Mouse (Mus musculus): ENCODE results near the gene Tmem265. TPM values are rescaled to one million over a fixed set of nuclear protein-coding genes. Genes with fewer than 3 reads are reported as not detected.

Tmem265 gene
- 1 to 10 TPM in 2 of 4 experiments, under 1 TPM in 1, not detected in 1; 1.00 to 1.3 (median 1.0) TPM for total RNA-seq (2022)

DNA sequence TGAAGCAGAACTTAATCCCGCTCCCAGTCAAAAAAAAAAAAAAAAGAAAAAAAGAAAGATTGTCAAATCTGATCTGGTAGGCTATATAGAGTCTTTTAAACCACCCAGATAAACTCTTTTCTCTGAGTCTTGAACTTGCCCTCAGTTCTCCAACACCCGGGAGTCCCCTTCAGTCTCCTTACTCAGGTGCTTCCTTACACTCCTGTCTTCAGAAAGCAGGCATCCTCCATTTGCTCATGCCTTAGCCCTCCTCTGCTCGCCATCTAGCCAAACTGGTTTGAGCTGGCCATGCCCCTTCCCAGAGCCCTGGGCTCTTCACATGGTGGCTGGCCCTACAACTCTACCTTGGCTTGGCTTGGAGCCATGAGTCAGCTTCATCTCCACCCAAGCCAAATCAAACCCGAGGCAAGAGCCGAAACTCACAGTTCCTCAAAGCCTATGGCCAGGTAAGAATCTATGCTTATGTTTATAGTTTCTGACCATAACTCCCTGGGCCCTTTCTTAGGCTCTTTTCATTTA lies at the start of gene Tmem265:
Gene Tmem265 (plus strand): TSS at position 51 of the 519 bp plus-strand sequence.
- no peak for DNase-seq (ENCODE audit: low spot score in 2 of 2)

DNA sequence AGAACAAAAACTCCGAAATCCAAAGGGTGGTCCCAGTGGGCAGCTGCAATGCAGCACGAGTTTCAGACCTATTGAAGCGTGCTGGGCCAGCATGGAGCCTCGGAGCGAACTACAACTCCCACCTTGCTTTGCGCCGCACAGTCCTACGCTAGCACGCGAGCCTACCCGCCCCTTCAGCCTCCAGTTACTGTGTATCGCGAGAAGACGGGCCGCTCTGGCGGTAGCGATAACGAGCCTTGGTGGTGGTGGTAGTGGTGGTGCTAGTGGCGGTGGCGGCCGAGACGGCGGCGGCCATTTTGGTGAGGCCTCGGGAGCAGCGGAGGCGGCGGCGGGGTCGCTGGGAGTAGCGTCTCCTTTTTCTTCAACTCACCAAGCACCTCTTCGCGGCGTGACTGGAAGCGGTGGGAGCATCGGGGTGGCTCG lies 49.4 kb upstream of the Tmem265 start, which contains the start of gene Srcap:
Gene Srcap (plus strand): TSS at position 176 of the 423 bp plus-strand sequence.
- peak; percentile 90 to 97 for DNase-seq (ENCODE audit: low spot score in 2 of 2)

DNA sequence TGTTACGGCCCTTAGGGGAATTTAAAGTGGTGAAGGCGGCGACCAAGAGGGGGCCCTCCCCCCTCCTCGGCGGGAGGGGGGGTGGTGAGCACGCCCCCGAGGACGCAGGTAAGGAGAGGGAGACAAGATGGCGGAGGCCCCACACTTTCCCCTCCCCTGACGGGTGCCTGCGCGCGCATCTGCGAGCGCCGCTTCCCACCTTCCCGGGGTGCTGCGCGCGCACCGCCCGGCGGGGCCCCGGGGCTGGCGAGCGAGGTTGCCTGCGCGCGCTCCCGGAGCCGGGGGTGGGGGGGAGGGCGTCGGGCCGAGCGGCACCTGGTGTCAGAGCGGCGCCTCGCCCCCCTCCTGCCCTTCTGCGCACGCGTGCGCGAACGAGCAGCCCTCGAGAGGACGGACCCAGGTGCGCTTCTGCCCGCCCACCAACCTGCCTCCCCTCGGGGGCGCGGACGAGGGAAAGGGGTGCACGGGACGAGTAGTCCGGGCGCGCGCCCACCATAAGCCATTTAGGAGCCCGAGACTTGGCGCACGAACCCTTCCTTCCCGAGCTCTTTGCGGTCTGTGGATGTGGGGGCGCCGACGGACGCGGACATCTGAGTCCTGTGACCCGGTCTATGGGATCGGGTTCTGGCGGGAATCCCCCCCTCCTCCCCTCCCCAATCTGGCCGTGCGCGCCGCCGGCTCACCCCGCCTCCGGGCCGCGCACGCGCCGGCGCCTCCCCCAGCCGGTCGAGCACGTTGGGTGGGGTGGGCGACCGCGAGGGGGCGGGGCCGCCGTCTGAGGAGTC lies 48.8 kb upstream of the Tmem265 start:
- DNase-seq (ENCODE audit: low spot score in 2 of 2): peak; percentile 54 to 89

DNA sequence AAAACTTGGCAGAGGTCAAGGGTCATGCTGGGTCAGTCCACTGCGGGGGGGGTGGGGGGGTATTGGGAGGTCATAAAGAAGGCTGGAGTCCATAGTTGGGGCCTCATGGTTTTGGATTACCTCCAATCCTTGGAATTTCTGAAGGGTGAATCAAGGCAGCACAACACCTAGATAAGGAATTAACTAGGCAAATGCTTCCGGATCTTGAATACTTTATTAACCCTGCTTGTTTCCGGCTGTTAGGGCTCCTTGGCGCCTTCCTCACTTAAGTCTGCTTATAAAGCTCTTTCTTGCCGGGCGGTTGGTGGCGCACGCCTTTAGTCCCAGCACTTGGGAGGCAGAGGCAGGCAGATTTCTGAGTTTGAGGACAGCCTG lies 48.2 kb upstream of the Tmem265 start:
- DNase-seq (ENCODE audit: low spot score in 2 of 2): no peak

DNA sequence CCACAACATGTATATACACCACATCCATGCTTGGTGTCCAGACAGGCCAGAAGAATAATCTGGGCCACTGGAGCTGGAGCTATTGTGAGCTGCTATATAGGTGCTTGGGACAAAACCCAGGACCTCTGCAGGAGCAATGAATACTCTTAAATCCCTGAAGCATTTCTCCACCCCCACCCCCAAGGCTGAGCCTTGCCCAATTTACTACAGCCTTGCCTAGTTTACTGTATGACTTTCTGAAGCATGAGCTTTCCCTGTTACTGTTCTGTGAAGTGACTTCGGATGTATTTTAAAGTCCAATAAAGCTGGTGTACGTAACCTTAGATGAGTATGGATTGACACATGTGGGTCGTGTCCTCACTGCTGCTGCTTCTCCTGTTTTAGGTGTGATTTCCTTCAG lies 47.4 kb upstream of the Tmem265 start:
- no peak for DNase-seq (ENCODE audit: low spot score in 2 of 2)

DNA sequence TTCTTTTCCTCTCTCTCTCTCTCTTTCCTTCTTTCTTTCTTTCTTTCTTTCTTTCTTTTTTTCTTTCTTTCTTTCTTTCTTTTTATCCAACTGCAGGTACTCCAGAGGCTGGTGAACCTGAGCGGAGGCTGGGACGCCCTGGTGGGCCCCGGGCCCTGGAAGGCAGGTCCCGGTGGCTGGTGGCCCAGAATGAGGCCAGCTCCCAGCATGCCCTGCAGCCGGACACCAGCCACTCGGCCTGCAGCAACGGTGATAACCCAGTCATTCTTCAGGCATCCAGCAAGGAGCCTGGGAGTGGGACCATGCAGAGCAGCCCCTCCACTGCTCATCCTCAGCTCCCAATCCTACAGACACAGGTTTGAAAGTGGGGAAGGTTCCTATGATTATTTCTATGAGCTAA lies 45.3 kb upstream of the Tmem265 start:
- DNase-seq (ENCODE audit: low spot score in 2 of 2): no peak

DNA sequence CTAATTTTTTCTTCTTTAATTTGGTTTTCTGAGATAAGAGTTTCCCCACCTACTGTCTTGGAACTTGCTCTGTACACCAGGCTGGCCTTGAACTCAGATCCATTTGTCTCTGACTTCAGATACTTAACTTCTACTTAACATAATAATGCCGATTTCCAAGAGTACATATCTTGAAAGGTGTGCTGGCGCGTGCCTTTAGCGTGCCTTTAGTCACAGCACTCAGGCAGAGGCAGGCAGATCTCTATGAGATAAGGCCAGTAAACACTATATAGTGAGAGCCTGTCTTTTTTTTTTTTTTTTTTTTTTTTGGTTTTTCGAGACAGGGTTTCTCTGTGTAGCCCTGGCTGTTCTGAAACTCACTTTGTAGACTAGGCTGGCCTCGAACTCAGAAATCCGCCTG lies 44.8 kb upstream of the Tmem265 start:
- DNase-seq (ENCODE audit: low spot score in 2 of 2): no peak

DNA sequence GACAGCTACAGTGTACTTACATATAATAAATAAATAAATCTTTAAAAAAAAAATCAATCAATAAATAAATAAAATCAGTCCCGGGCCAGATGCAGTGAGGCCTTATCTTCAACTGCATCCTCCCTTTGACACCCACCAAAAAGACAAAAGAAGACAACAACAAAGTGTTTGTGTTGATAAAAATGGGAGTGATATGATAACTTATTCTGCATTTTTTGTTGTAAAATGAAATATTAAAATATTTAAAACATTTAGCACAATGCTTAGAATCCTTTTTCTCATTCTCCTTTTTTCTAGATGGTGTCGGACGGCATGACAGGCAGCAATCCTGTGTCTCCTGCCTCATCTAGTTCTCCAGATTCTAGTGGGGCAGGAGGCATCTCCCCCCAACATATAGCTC lies 41.9 kb upstream of the Tmem265 start, which contains the start of gene Gm42715:
Gene Gm42715 (plus strand): TSS at position 301 of the 400 bp plus-strand sequence.
- DNase-seq (ENCODE audit: low spot score in 2 of 2): no peak

DNA sequence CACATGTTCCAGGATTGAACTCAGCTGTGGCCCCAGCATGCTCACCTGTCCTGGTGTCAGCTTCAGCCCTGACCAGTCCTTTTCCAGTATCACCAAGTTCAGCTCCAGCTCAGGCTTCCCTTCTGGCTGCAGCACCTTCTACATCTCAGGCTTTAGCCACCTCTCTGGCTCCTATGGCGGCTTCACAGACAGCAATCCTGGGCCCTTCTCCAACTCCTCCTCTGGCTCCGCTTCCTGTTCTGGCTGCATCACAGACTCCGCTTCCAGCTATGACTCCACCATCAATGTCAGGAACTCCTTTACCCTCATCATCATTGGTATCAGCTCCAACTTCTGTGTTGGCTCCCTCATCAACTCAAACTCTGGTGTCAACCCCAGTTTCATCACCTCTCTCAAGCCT lies 19.5 kb upstream of the Tmem265 start:
- DNase-seq (ENCODE audit: low spot score in 2 of 2): no peak

DNA sequence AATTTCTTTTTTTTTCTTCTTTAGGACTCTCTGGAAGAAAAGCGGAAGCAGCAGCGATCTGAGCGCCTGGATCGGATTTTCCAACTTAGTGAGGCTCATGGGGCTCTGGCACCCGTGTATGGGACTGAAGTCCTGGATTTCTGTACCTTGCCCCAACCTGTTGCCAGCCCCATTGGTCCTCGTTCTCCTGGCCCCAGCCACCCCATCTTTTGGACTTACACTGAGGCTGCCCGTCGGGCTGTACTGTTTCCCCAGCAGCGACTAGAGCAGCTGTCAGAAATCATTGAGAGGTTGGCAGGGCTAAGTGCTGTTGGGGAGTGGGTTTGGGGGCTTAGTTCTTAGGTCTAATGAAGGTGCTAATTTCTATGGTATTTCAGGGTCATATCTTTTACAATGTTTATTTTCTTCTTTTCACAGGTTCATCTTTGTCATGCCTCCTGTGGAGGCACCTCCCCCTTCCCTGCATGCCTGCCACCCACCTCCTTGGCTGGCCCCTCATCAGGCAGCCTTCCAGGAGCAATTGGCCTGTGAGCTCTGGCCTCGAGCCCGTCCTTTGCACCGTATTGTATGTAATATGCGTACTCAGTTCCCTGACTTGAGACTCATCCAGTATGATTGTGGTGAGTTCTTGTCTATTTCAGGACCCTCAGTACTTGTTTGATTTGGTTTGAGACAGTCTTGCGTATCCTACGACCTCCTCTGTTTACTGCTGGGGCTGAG lies 11.9 kb upstream of the Tmem265 start:
- no peak for DNase-seq (ENCODE audit: low spot score in 2 of 2)

DNA sequence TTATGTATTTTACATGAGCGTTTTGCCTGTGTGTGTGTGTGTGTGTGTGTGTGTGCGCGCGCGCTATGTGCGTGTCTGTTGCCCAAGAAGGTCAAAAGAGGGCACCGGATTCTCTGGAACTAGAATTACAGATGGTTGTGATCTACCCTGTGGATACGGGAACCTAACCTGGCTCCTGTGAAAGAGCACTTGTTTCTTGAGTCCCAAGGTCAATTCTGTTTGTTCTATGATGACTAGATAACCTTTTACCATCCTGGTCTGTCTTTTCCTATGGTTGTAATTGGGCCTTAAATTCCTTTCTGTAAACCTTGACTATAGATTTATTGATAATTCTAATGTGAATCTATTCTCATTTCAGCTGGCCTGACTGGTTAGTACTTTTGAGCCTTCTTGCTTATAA lies 9.6 kb upstream of the Tmem265 start:
- DNase-seq (ENCODE audit: low spot score in 2 of 2): no peak

DNA sequence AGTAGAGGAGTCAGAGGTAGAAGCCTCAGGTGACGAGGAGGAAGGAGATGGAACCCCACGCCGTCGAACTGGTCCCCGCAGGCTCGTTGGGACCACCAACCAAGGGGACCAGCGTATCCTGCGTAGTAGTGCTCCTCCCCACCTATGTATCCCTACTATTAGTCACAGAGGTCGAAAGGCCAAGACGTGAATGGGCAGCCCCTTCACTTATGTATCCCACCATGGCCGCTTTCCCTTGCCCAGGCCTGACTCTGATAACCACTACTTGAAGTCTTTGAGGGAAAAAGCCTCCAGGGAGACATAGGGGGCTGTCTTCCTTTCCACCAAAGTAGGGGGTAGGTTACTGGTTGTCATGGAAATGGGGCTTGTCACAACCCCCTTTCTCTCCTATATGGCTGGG lies 610 bp upstream of the Tmem265 start:
- no peak for DNase-seq (ENCODE audit: low spot score in 2 of 2)

DNA sequence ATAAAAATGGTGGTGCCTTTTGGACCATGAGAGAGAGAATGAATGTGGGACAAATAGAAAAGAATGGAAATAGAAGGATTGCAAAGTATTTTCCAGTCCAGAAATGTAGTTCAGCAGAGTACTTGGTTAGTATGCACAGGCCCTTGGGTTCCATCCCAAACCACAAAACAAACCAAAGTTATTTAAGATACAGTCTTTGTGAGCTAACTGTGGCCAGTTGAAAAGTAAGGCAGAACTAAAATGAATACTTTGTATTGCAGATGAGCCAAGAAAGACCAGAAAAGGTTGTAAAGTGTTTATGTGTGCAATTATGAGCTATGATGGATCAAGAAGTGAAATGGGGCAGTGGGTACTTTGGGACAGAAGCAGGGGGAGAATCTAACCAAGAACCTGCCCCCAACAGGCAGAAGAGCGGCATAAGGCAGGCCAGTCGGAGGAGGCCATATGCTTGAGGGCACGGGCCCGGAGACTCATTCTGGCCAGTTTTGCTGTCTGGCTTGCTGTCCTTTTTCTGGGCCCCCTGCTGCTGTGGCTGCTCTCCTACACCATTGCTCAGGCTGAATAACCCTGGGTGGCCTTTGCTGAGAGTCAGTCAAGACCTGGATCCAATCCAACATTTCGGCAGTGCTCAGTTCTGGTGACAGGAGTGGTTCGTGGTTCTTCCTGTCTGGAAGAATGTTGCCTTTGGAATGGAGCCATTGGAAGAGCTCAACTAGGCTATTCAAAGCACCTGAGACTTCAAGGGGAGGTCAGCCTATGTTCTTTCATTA lies 3.4 kb downstream of the Tmem265 start:
- no peak for DNase-seq (ENCODE audit: low spot score in 2 of 2)

DNA sequence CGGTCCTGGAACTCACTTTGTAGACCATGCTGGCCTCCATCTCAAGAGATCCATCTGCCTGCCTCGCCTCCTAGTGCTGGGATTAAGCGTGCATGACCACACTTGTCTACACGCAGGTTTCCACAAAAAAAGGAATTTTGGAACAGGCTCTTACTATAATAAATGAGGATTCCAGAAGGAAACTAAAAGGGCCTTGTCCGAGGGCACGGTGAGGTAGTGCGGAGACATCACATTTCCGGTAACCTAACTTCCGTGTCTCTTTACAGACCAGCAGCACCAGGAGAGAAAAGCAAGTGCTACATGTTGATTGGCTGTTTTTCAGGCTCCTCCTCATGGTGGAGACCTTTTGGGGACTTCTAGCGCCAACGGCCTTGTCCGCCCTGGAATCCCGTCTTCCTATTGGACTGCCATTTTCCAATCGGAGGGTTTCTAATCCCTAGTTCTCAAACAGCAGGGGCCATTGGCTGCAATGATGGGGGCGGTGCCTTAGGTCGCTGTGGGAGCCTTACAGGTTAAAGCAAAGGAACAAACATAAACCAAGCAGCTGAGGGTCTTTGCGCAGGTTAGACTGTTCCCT lies 11.8 kb downstream of the Tmem265 start, which contains the start of gene Phkg2:
Gene Phkg2 (plus strand): TSS at position 446 of the 577 bp plus-strand sequence.
- peak; percentile 82 to 96 for DNase-seq (ENCODE audit: low spot score in 2 of 2)

DNA sequence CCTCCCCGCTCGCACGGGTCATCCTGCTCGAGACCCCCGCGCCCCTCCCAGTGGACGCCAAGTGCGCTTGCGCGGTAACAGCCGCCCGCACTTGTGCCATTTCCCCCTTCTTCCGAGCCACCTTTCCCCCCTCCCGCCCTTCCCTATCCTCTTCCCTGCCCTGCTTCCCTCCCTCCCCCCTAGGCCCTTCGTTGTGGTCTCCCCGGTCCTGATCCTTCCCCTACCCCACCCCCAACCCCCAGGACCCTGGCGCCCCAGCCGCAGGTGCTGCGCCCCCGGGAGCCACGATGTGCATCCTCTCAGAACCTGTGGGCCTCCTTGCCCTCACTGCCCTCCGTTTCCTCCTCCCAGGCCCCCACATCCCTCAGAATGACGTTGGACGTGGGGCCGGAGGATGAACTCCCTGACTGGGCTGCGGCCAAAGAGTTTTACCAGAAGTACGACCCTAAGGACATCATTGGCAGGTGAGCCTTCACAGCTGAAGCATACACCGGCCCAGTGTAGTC lies 12.4 kb downstream of the Tmem265 start:
- DNase-seq (ENCODE audit: low spot score in 2 of 2): no peak

DNA sequence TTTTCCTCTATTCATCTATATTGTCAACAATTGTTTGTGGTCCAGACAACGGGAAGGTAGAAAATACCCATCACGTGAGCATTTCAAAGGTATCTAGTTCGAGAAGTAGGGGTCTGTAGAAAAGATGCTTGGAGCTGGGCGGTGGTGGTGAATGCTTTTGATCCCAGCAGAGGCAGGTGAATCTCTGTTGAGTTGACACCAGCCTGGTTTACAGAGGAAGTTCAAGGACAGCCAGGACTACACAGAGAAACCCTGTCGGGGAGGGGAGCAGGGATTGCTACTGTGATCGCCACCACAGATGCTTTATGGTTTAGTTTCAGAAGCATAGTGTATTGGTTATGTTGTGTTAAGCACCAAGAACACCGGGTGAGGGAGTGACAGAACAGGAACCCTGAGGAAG lies 12.9 kb downstream of the Tmem265 start:
- no peak for DNase-seq (ENCODE audit: low spot score in 2 of 2)

DNA sequence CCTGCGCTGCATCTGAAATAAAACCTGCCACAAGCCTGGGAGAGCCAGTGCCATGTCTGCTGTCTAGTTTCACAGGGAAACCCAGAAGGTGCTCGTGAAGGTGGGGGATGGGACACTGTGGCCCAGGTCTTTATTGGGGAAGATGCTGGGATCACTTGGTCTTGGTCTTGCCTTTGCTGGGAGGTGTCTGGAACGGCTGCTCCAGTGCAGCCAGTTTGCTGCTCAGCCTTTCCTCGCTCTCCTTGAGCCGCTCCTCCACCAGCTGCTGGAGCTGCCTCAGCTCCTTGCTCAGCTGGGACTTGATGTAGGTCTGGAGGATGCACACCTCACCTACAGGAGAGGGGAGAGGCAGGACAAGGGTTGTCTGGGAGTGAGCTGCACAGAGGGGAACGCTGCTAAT lies 22.1 kb downstream of the Tmem265 start:
- no peak for DNase-seq (ENCODE audit: low spot score in 2 of 2)

DNA sequence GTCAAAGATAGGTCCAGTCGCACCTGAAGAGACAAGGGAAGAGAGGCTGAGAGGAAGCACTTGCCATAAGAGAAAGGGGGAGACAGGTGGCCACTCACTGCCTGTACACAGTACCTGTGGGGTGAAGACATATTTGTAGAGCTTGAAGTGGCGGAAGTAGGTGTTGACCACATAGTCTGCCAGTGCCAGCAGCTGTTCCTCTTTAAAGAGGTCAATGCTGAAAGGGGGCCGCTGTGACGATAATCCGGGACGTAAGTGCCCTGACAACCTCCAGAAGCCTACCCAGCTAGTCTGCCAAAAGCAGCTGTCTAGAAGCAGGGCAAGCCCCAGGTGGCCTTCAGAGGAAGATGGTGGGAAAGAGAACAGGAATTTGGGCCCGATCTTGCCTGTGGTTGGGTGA lies 23.8 kb downstream of the Tmem265 start:
- no peak for DNase-seq (ENCODE audit: low spot score in 2 of 2)

DNA sequence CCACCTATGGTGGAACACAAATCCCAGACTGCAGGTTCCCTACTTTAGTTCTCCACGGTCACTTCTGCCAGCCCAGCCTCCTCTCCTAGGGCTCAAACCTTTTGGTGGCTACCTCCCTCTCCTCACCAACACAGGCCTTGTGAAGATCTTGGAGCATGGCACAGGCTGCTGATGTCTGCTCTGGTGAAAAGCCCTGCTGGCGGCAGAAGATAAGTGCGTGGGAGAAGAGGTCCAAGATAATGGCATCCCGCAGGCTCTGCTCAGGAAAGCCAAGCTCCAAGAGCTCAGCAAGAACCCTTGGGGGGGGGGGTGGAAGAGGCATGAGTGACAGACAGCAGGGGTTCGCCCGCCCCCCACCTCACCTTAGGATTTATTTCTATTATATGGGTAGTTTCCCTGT lies 25.0 kb downstream of the Tmem265 start:
- no peak for DNase-seq (ENCODE audit: low spot score in 2 of 2)

DNA sequence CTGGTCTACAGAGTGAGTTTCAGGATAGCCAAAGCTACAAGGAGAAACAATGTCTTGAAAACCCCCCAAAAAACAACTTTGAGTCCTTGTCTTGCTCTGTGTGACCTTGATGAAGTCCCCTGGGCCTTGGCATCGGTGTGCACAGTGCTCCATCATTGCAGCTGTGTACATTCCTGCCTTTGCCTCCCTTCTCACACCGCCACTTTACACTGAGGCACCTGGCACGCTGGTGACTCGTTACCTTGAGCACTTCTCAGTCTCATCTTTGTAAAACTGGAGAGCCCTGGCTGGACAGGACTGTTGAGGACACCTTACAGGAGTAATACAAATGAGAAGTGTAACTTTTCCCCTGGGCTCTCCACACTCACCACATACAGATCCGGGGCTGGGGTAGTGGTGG lies 26.0 kb downstream of the Tmem265 start:
- DNase-seq (ENCODE audit: low spot score in 2 of 2): no peak

All from left cerebral cortex, adult 8-10 months (tissue).